Mouse (Mus musculus): ENCODE measurements around the gene Tsc22d2. TPM values are rescaled to one million over a fixed set of nuclear protein-coding genes. Genes with fewer than 3 reads are reported as not detected.

Gene Tsc22d2
- polyA plus RNA-seq, 1 experiment from 2014 or later = 8.6 TPM

- H3K4me1 ChIP-seq (replicated peaks) = no peaks in the 10 kb centered on the region
- H3K27me3 ChIP-seq = no peaks in the 10 kb centered on the region
- no peak overlapping the region for H3K9ac ChIP-seq
- no peak overlapping the region for H3K4me3 ChIP-seq
- WGBS = 74% methylated on average over 3 of the region's 3 CpGs
- H3K9me3 ChIP-seq = no peaks in the 10 kb centered on the region
- no peaks in the 10 kb centered on the region for H3K36me3 ChIP-seq
- no peak overlapping the region for H3K4me2 ChIP-seq
- no peak for ATAC-seq (ENCODE audit: low FRiP score)
- no peak overlapping the region for H3K27ac ChIP-seq
Measured at GRCm38 (mm10) chr3:58399931-58400330, 14.6 kb upstream of the Tsc22d2 start.

GRCm38 (mm10) chr3:58411669-58412068 lies 2.8 kb upstream of the Tsc22d2 start:
- Histone ChIP-seq H3K4me1 (replicated peaks) (peaks cover 5% of the 10 kb centered on the region), H3K27ac (no peak overlapping the region), H3K36me3 (no peaks in the 10 kb centered on the region), H3K4me3 (no peak overlapping the region), H3K9me3 (no peaks in the 10 kb centered on the region), H3K9ac (no peak overlapping the region), H3K27me3 (no peaks in the 10 kb centered on the region), H3K4me2 (no peak overlapping the region)
- no peak for ATAC-seq (ENCODE audit: low FRiP score)

GRCm38 (mm10) chr3:58413671-58414070 lies 844 bp upstream of the Tsc22d2 start:
- H3K4me2 ChIP-seq = peak overlapping the region; percentile 60
- no peaks in the 10 kb centered on the region for H3K27me3 ChIP-seq
- H3K36me3 ChIP-seq = no peaks in the 10 kb centered on the region
- H3K9ac ChIP-seq = peak overlapping the region; percentile 98
- peak overlapping the region; percentile 85 for H3K4me3 ChIP-seq
- no peak for ATAC-seq (ENCODE audit: low FRiP score)
- H3K4me1 ChIP-seq (replicated peaks) = peaks cover 20% of the 10 kb centered on the region
- 51% methylated on average over 5 of the region's 5 CpGs for WGBS
- H3K27ac ChIP-seq = no peak overlapping the region; the same call in 1 of the 2 replicates
- H3K9me3 ChIP-seq = no peaks in the 10 kb centered on the region

- ATAC-seq (ENCODE audit: low FRiP score) = peak; percentile 43
- under 1% methylated on average over 91 of the region's 113 CpGs for WGBS
- Histone ChIP-seq H3K27me3 (no peaks in the 10 kb centered on the region), H3K9ac (peak overlapping the region; percentile 98), H3K4me1 (replicated peaks) (peaks cover 27% of the 10 kb centered on the region), H3K27ac (peak overlapping the region; percentile 99), H3K4me2 (peak overlapping the region; percentile 97), H3K9me3 (no peaks in the 10 kb centered on the region), H3K36me3 (no peaks in the 10 kb centered on the region), H3K4me3 (peak overlapping the region; percentile 85)
Measured at GRCm38 (mm10) chr3:58414986-58415883, 720 bp downstream of the Tsc22d2 start.

GRCm38 (mm10) chr3:58415884-58416725 lies 1.6 kb downstream of the Tsc22d2 start:
- peak overlapping the region; percentile 99 for H3K27ac ChIP-seq
- H3K4me1 ChIP-seq (replicated peaks) = peaks cover 29% of the 10 kb centered on the region
- H3K4me3 ChIP-seq = peak overlapping the region; percentile 85
- no peaks in the 10 kb centered on the region for H3K36me3 ChIP-seq
- under 1% methylated on average over 83 of the region's 85 CpGs for WGBS
- peak overlapping the region; percentile 98 for H3K9ac ChIP-seq
- peak; percentile 82 for ATAC-seq (ENCODE audit: low FRiP score)
- no peaks in the 10 kb centered on the region for H3K9me3 ChIP-seq
- no peaks in the 10 kb centered on the region for H3K27me3 ChIP-seq
- peak overlapping the region; percentile 97 for H3K4me2 ChIP-seq

GRCm38 (mm10) chr3:58416726-58417437 lies 2.4 kb downstream of the Tsc22d2 start:
- WGBS = under 1% methylated on average over 39 of the region's 39 CpGs
- H3K36me3 ChIP-seq = no peaks in the 10 kb centered on the region
- H3K9ac ChIP-seq = peak overlapping the region; percentile 98
- peak overlapping the region; percentile 97 for H3K4me2 ChIP-seq
- peak overlapping the region; percentile 99 for H3K27ac ChIP-seq
- peak; percentile 63 for ATAC-seq (ENCODE audit: low FRiP score)
- H3K27me3 ChIP-seq = no peaks in the 10 kb centered on the region
- no peaks in the 10 kb centered on the region for H3K9me3 ChIP-seq
- peak overlapping the region; percentile 85 for H3K4me3 ChIP-seq
- peaks cover 29% of the 10 kb centered on the region for H3K4me1 ChIP-seq (replicated peaks)

- H3K4me1 ChIP-seq (replicated peaks) = peaks cover 28% of the 10 kb centered on the region
- peak overlapping the region; percentile 56 for H3K9ac ChIP-seq
- H3K27ac ChIP-seq = no peak overlapping the region
- no peaks in the 10 kb centered on the region for H3K36me3 ChIP-seq
- H3K9me3 ChIP-seq = no peaks in the 10 kb centered on the region
- WGBS = 42% methylated on average over 5 of the region's 5 CpGs
- H3K4me3 ChIP-seq = peak overlapping the region; percentile 85
- no peaks in the 10 kb centered on the region for H3K27me3 ChIP-seq
- no peak for ATAC-seq (ENCODE audit: low FRiP score)
- H3K4me2 ChIP-seq = peak overlapping the region; percentile 97
Measured at GRCm38 (mm10) chr3:58418724-58419705, 4.5 kb downstream of the Tsc22d2 start.

- no peaks in the 10 kb centered on the region for H3K9me3 ChIP-seq
- H3K27ac ChIP-seq = no peak overlapping the region
- no peak for ATAC-seq (ENCODE audit: low FRiP score)
- no peak overlapping the region for H3K4me2 ChIP-seq
- H3K9ac ChIP-seq = no peak overlapping the region
- H3K36me3 ChIP-seq = no peaks in the 10 kb centered on the region
- no peak overlapping the region for H3K4me3 ChIP-seq
- 79% methylated on average over 1 of the region's 1 CpGs for WGBS
- H3K4me1 ChIP-seq (replicated peaks) = peaks cover 5% of the 10 kb centered on the region; the same call in 1 of the 2 replicates
- no peaks in the 10 kb centered on the region for H3K27me3 ChIP-seq
Measured at GRCm38 (mm10) chr3:58428861-58429260, 14.3 kb downstream of the Tsc22d2 start.

- H3K4me3 ChIP-seq = no peak overlapping the region
- H3K27ac ChIP-seq = no peak overlapping the region
- H3K36me3 ChIP-seq = peaks cover 6% of the 10 kb centered on the region
- ATAC-seq (ENCODE audit: low FRiP score) = no peak
- H3K9ac ChIP-seq = no peak overlapping the region
- H3K4me2 ChIP-seq = no peak overlapping the region
- H3K4me1 ChIP-seq (replicated peaks) = no peaks in the 10 kb centered on the region
- 93% methylated on average over 2 of the region's 2 CpGs for WGBS
- H3K9me3 ChIP-seq = no peaks in the 10 kb centered on the region
- no peaks in the 10 kb centered on the region for H3K27me3 ChIP-seq
Measured at GRCm38 (mm10) chr3:58434414-58434813, 19.9 kb downstream of the Tsc22d2 start.

- no peaks in the 10 kb centered on the region for H3K4me1 ChIP-seq (replicated peaks)
- no peak overlapping the region for H3K9ac ChIP-seq
- no peak for ATAC-seq (ENCODE audit: low FRiP score)
- WGBS = 99% methylated on average over 2 of the region's 2 CpGs
- no peaks in the 10 kb centered on the region for H3K27me3 ChIP-seq
- H3K4me3 ChIP-seq = no peak overlapping the region
- H3K27ac ChIP-seq = no peak overlapping the region
- no peaks in the 10 kb centered on the region for H3K36me3 ChIP-seq
- H3K4me2 ChIP-seq = no peak overlapping the region
- no peaks in the 10 kb centered on the region for H3K9me3 ChIP-seq
Measured at GRCm38 (mm10) chr3:58448230-58448629, 33.7 kb downstream of the Tsc22d2 start.

GRCm38 (mm10) chr3:58449487-58449886 lies 35.0 kb downstream of the Tsc22d2 start:
- no peak overlapping the region for H3K9ac ChIP-seq
- no peak overlapping the region for H3K27ac ChIP-seq
- 91% methylated on average over 3 of the region's 3 CpGs for WGBS
- H3K4me3 ChIP-seq = no peak overlapping the region
- no peak for ATAC-seq (ENCODE audit: low FRiP score)
- no peak overlapping the region for H3K4me2 ChIP-seq
- no peaks in the 10 kb centered on the region for H3K36me3 ChIP-seq
- no peaks in the 10 kb centered on the region for H3K4me1 ChIP-seq (replicated peaks)
- H3K27me3 ChIP-seq = no peaks in the 10 kb centered on the region
- H3K9me3 ChIP-seq = no peaks in the 10 kb centered on the region
